Mouse (Mus musculus): Measurements from ENCODE around the gene Ect2. TPM values are rescaled to one million over a fixed set of nuclear protein-coding genes. Genes with fewer than 3 reads are reported as not detected.

Gene Ect2
- total RNA-seq, 1 experiment from 2014 or later, result 7.0 TPM

DNA sequence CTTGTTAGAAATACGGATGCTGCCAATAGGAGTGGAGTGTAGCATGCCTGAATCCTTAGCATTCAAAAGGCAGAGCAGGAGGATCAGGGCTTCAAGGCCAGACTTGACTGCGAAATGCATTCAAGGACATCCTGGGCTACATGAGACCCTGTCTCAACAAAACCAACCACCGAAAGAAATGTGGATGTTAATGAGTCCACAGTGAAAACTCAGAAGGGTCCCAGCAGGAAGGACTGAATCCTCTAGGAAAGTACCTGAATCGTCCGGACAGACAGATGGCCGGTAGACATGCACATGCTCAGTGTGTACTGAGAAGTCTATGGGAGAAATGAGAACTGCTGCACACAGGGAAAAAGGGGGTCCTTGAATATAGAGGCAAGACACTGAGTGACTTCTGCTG is 67.5 kb downstream of the Ect2 start:
- ATAC-seq (replicated peaks; ENCODE audit: insufficient number of reproducible peaks, low FRiP score, low TSS enrichment, poor library complexity, severe bottlenecking), result no peak

DNA sequence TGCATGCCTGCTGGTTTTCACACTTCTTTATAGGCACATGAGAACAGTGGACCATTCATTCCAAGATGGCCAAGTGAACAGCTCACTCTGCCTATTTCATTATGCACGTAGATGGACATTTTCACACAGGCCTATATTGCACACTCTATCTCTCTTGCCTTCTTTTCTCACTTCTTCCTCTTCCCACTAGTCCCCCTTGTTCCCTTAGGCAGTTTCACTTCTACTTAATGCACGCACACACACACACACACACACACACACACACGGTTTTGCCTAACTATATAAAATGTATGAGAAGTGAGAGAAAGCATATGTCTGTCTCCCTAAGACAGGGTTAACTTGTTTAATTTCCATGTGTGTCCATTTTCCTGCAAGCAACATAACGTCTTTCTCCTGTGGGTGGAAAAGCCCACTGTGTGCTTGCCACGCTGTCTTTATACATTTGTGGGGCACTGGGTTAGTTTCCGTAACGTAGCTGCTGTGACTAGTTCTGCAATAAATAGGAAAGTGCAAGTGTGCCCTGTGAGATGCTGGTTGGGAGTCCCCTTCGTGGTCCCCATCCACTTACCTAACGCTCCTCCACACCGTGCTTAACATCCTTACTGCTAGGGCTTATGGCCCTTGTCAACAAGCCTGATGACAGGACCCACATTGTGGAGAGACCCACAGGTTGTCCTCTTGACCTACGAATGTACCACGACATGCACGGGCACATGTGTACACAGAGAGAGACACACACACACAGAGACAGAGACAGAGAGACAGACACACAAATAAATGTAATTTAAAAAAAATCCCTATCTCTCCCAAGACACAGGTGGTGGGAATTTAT is 72.2 kb downstream of the Ect2 start:
- 0 out of 2 replicates have a peak, but pooled peaks have one; percentile 35 for ATAC-seq (replicated peaks; ENCODE audit: insufficient number of reproducible peaks, low FRiP score, low TSS enrichment, poor library complexity, severe bottlenecking)

DNA sequence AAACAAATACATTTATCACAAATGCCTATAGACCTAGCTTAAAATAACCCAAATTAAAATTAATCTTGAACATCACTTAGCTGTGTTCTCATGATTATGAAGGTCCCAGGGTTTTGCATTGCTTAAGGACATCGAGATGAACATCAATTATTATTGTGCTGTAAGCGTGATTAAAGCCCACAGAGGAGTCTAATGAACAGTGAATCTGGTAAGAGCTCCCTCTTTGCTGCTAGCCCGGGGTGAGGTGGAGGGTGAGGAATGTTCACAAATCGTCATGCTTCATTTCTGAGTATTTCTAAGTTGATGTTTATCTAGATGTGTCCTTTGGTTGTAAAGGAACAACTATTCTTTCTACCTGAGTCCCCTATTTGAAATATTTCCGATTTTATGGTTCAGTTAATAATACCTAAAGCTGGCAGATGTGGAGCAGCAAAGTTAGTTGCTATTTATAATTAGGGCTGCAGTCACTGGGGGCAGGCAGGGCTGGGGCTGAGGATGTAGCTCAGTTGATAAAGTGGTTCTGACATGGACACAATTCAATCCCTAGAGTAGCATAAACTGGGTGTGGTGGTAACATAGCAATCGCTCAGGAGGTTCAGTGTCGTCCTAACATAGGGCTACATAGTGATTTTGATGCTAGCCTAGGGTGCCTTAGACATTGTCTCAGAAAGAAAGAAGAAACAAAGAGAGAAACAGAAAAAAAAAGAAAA is 73.5 kb downstream of the Ect2 start:
- no peak for ATAC-seq (replicated peaks; ENCODE audit: insufficient number of reproducible peaks, low FRiP score, low TSS enrichment, poor library complexity, severe bottlenecking)

DNA sequence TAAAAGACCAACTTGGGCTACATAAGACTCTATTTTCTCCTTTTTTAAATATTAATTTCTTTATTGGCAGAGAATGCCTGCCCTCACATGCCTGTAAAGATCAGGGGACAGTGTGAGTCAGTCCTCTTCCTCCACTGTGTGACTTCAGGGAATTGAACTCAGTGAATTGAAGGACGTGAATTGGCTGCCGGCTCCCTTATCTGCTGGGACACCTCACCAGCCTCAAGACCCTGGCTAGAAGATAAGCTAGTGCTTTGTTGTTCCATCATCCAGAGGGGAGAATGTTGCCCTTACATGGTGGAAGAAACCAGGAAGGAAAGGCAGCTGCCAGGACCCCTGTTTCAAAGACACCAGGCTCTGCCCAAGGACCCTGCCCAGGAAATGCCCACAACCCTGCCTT is 79.8 kb downstream of the Ect2 start:
- no peak for ATAC-seq (replicated peaks; ENCODE audit: insufficient number of reproducible peaks, low FRiP score, low TSS enrichment, poor library complexity, severe bottlenecking)

DNA sequence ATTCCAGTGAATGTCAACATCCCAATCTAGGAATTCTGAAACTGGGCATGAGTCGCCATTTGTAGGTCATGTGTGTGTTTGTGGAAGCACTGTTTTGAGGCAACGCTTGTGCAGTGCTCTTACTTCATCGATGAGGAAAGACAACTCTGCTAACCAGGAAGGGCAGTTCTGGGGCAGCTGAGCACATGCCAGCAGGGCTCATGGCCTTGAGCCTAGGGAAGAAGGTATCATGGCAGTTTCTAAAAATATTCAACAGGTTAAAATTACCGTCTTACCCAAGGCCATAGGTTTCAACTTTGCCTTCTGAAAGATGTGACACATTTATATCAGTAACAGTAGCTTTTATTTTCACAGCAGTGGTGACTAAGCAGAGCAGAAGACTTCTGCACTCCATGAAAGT is 82.0 kb downstream of the Ect2 start:
- no peak for ATAC-seq (replicated peaks; ENCODE audit: insufficient number of reproducible peaks, low FRiP score, low TSS enrichment, poor library complexity, severe bottlenecking)

DNA sequence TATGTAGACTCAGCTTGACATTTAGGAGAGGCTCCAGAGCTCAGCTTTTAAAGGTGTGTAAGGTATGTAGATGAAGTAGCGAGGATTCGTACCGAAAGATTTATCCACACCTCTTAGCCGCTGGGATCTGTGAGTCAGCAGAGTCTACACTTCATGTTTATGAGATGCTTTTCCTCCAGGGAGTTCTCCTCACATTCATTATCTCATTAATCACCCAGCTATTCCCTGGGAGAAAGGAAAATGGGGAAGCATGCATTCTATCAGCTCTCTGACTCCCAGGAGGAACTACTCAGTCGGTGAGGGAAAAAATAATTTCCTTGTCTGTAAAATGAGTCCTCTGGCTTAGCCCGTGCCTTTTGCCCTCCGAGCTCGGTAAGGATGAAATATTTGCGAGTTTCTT is 83.3 kb downstream of the Ect2 start:
- ATAC-seq (replicated peaks; ENCODE audit: insufficient number of reproducible peaks, low FRiP score, low TSS enrichment, poor library complexity, severe bottlenecking), result no peak

DNA sequence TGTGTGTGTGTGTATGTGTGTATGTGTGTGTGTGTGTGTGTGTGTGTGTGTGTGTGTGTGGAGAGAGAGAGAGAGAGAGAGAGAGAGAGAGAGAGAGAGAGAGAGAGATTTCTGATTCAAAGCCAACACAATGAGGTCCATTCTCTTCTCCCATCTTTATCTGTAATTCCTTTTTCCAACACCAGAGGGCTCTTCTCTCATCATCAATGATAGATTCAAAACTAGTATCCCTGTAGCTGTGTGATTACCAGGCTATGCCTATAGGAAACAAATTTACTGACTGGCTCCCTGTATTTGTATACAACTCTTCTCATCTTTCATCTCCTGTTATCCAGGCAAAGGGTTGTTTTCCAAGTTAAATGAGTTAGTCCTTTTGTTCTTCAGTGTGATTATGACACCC is 86.5 kb downstream of the Ect2 start:
- ATAC-seq (replicated peaks; ENCODE audit: insufficient number of reproducible peaks, low FRiP score, low TSS enrichment, poor library complexity, severe bottlenecking), result no peak

DNA sequence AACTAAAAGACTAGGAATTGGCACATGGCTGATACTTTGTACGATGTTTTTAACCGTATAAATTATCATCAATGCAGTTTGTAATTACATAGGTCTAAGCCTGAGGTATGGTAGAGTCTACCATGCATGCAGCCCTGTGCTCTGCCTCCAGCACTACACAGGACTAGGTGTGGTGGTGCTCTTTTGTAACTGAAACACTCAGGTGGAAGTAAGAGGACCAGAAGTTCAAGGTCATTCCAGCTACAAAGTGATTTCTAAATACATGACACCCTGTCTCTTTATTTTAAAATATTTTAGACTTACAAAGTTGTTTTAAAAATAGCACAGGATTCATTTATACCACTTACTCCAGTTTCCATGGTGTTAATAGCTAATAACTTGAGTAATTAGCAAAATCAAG is 88.8 kb downstream of the Ect2 start:
- no peak for ATAC-seq (replicated peaks; ENCODE audit: insufficient number of reproducible peaks, low FRiP score, low TSS enrichment, poor library complexity, severe bottlenecking)

DNA sequence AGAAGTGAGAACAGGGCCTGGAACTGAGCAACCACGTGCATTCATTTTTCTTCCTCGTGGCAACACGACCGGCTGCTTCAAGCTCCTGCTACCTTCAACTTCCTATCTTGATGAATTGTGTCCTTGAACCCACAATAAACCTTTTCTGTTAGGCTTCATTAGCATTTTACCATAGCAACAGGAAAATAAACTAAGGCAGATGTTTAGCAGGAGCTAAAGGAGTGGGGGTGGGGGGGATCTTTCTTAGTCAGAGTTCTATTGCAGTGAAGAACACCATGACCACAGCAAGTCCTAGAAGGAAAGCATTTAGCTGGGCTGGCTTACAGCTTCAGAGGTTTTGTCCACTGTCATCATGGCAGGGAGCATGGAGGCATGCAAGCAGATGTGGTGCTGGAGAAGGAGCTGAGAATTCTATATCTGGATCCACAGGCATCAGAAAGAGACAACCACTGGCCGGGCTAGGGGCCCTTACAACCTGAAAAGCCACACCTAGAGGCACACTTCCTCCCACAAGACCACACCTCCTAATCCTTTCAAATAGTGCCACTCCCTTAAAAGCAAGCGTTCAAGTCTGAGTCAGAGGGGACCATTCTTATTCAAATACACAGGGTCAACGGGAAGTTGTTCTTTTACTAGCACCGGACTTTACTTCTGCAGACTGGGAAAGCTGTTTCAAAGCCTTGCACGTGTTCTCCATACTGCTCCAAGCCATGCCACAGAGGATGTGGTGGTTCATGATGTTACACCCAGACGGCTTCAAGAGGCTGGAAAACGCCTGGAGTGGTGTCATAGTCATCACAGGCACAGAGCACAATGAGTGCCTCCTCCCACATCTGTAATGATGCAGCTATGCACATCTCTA is 90.0 kb downstream of the Ect2 start:
- ATAC-seq (replicated peaks; ENCODE audit: insufficient number of reproducible peaks, low FRiP score, low TSS enrichment, poor library complexity, severe bottlenecking), result no peak

DNA sequence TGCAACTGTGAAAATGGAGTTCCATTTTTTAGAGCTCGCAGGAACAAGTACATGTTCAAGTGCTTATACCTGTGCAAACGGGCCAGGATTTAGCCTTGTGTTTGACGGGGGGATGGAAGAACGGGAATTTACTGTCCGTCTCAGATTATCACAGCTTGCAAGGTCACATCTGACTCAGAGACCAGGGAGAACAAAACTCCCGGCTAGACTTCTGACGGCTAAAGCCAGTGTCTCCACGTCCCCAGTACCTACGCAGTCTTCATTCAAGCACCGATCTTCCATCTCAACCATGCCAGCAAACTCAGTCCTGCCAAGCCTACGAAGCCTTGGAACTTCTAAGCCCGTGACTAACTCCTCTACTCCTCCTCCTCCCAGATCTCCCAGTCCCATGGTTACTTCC is 93.2 kb downstream of the Ect2 start:
- no peak for ATAC-seq (replicated peaks; ENCODE audit: insufficient number of reproducible peaks, low FRiP score, low TSS enrichment, poor library complexity, severe bottlenecking)

DNA sequence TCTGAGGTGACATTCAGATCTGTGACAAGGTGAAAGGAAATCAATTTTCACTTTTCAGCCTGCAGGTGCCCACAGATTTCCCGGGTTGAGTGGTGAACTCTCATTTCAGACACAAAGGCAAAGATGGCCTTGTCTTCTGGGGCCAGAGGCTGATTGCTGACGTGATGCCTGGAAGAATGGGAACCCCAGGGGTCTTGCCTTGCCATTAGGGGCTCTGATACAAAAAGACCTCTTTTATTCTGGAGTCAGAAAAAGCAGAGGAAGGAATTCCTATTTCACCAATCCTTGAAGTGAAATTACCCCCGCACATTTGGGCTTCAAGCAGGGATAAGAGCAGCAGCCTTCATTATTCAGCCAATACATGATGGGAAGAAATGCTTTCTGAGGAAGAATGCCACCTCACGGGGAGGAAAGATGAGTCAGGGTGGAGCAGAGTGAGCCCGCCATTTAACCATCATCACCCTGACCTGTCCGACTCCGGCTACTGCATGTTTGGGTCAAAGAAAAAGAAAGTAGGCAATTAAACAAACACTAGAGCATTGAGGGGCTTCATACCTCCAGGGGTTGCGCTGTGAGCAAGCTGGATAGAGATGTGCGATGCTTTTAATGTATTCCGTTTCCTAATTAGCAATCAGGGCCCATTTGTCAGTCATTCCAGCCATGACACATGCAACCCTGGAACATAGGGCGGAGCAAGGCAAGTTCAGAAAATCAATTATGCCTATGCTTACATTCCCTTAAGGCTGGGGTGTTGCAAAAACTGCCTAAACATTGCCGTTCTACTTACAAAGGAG is 94.0 kb downstream of the Ect2 start:
- no peak for ATAC-seq (replicated peaks; ENCODE audit: insufficient number of reproducible peaks, low FRiP score, low TSS enrichment, poor library complexity, severe bottlenecking)

DNA sequence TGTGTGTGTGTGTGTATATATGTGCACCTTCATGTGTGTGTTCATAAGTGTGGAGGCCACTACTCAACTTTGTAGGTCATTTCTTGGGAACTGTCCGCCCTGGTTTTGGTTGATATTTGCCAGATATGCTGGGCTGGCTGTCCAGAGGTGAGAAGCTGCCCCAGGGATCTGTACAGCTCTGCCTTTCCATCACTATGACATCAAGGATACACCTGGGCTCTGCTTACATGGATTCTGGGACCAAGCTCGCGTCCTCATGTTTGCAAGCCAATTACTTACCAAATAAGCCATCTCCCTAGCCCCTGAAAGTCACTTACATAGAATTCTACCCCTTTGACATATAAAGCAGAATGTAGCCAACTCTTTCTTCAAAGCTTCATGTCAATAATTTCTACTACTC is 98.2 kb downstream of the Ect2 start:
- no peak for ATAC-seq (replicated peaks; ENCODE audit: insufficient number of reproducible peaks, low FRiP score, low TSS enrichment, poor library complexity, severe bottlenecking)

DNA sequence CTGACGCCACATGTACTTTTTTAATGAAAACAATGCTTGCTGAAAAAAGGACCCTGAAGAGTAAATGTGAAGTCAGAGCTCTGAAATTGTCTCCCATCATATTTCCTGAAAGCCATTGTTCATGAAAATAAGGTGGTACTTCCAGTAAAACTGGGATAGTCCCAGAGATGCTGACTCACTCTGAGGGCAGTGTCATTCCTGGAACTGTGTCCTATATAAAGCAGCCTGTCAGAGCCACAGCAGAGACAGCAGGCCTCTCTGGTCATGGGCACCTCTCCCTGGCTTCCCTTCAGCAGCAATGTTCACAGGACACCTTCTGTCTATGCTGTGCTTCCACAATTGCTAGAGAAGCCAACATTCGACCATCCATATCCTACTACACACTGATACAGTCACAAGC is 98.9 kb downstream of the Ect2 start:
- ATAC-seq (replicated peaks; ENCODE audit: insufficient number of reproducible peaks, low FRiP score, low TSS enrichment, poor library complexity, severe bottlenecking), result no peak

Other genes starting within 250 kb of the Ect2 start
- 12.1 to 15.1 TPM (median 15.0 TPM) in 3 replicates for gene Nceh1, start 29.1 kb upstream of the Ect2 start, total RNA-seq (2017)
- 1.7 to 3.8 TPM (median 3.1 TPM) in 3 replicates for gene Tnfsf10, start 163.2 kb upstream of the Ect2 start, total RNA-seq (2017)
- not detected in 3 replicates for gene Ghsr, start 217.5 kb upstream of the Ect2 start, total RNA-seq (2017)